Mouse (Mus musculus) small intestine, adult 2 months (tissue): Measurements from ENCODE around the gene Atp6v1fnb.

Experiments
- CTCF ChIP-seq: fragments of 200-500 bp; IDR thresholded peaks from 2 replicates; pipeline ENCODE4 v1.5.1; 2012; ENCODE audit warnings: low read depth, mild to moderate bottlenecking, control low read depth, inconsistent platforms, low read length, moderate library complexity, mixed read lengths; ENCODE audit not compliant: insufficient replicate concordance, insufficient read length; ENCODE audit errors: extremely low read depth
- POLR2A ChIP-seq: fragments of 200-500 bp; IDR thresholded peaks from 2 replicates; pipeline ENCODE4 v1.6.1; 2012; ENCODE audit warnings: low read depth, mild to moderate bottlenecking, control low read depth, inconsistent platforms, low read length, moderate library complexity

DNA sequence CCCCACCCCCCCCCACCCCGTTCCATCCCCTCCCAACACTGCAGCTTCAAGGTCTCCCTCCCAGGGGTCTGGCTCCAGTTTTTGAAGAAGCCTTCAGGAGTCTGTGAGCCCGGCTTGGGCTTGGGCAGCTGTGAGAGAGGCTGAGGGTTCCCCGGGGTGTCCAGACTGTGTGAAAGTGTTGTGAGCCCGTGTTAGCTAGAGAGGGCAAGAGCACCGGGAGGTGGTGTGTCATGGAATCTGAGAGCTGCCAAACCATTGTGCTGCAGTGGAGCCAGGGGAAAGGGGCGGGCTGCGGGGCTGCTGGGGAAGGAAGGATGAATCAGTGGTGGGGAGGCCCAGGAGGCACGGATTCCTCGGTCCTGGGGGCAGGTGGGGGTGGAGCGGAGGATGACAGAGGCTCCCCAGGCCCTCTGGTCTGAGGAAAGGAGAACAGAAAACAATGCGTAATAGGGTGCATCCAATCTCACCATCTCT lies 34.7 kb upstream of the Atp6v1fnb start:
- no peak for TF ChIP-seq CTCF
- TF ChIP-seq POLR2A: no peak
